Mouse (Mus musculus) MEL (cell line): ENCODE data around the gene Fam98c. TPM values are rescaled to one million over a fixed set of nuclear protein-coding genes. Genes with fewer than 3 reads are reported as not detected.

ENCODE experiments used
- DNase-seq: peaks from one replicate; pipeline ENCODE4 v3.0.0; 2011; ENCODE audit warnings: low read depth, low spot score
- H3K27ac ChIP-seq: 2 replicates; pipeline ENCODE4 v1.5.1; 2012; ENCODE audit warnings: low read depth, mild to moderate bottlenecking, control low read depth, low read length, moderate library complexity; ENCODE audit not compliant: control insufficient read depth
- H3K27me3 ChIP-seq, 2 experiments: fragments of 150-350 bp in 1 of 2; sonication (generic) in 1 of 2; 2 replicates each; pipeline ENCODE4 v1.6.1; 2012; ENCODE audit warnings: low read length in 2 of 2, mild to moderate bottlenecking in 2 of 2, improper control_type of control experiment in 1 of 2, moderate library complexity in 1 of 2; ENCODE audit not compliant: insufficient read depth in 2 of 2, control insufficient read depth in 1 of 2
- H3K36me3 ChIP-seq, 2 experiments: 2 replicates each; pipeline ENCODE4 v1.6.1; 2012 to 2014; ENCODE audit warnings: low read length in 2 of 2, improper control_type of control experiment in 1 of 2, inconsistent platforms in 1 of 2, mild to moderate bottlenecking in 1 of 2; ENCODE audit not compliant: insufficient read depth in 2 of 2, control insufficient read depth in 1 of 2
- H3K4me1 ChIP-seq, 2 experiments: fragments of 150-350 bp in 1 of 2; sonication (generic) in 1 of 2; 2 replicates each; pipeline ENCODE4 v1.6.1; 2012; ENCODE audit warnings: low read length in 2 of 2, improper control_type of control experiment in 1 of 2, mild to moderate bottlenecking in 1 of 2; ENCODE audit not compliant: insufficient read depth in 2 of 2, control insufficient read depth in 1 of 2
- H3K4me3 ChIP-seq, 2 experiments: fragments of 150-350 bp in 1 of 2; sonication (generic) in 1 of 2; 2 replicates each; pipeline ENCODE4 v1.5.1; 2012; ENCODE audit warnings: low read depth in 2 of 2, low read length in 2 of 2, mild to moderate bottlenecking in 2 of 2, moderate library complexity in 2 of 2, control low read depth in 1 of 2, improper control_type of control experiment in 1 of 2; ENCODE audit not compliant: control insufficient read depth in 1 of 2, insufficient read depth in 1 of 2
- H3K79me2 ChIP-seq: 2 replicates; pipeline ENCODE4 v1.6.1; 2012; ENCODE audit warnings: mild to moderate bottlenecking, low read length, moderate library complexity; ENCODE audit not compliant: control insufficient read depth, poor library complexity, insufficient read depth
- H3K9ac ChIP-seq: 2 replicates; pipeline ENCODE4 v1.6.1; 2012; ENCODE audit warnings: low read depth, mild to moderate bottlenecking, control low read depth, low read length, moderate library complexity; ENCODE audit not compliant: control insufficient read depth, poor library complexity, severe bottlenecking
- H3K9me3 ChIP-seq: fragments of 150-350 bp; sonication (generic); replicated peaks from 2 replicates; pipeline ENCODE4 v1.6.1; 2012; ENCODE audit warnings: mild to moderate bottlenecking, low read length, improper control_type of control experiment, moderate library complexity; ENCODE audit not compliant: insufficient read depth
- CTCF ChIP-seq, 3 experiments: IDR thresholded peaks in 2 of 3; conservative IDR thresholded peaks in 1 of 3; 2 replicates each; pipeline ENCODE4 v1.5.1; 2011 to 2012; ENCODE audit warnings: low read length in 3 of 3, low read depth in 2 of 3, mild to moderate bottlenecking in 2 of 3, improper control_type of control experiment in 1 of 3, inconsistent platforms in 1 of 3, mixed read lengths in 1 of 3, moderate library complexity in 1 of 3; ENCODE audit not compliant: control insufficient read depth in 1 of 3, insufficient read depth in 1 of 3, poor library complexity in 1 of 3, severe bottlenecking in 1 of 3
- E2F4 ChIP-seq: IDR thresholded peaks from 2 replicates; pipeline ENCODE4 v1.6.1; 2011; ENCODE audit warnings: low read depth, low read length, improper control_type of control experiment, borderline replicate concordance
- ELF1 ChIP-seq: IDR thresholded peaks from 2 replicates; pipeline ENCODE4 v1.6.1; 2014; ENCODE audit warnings: low read depth, mild to moderate bottlenecking, inconsistent platforms, low read length, improper control_type of control experiment, moderate library complexity
- EP300 ChIP-seq, 2 experiments: IDR thresholded peaks; 2 replicates each; pipeline ENCODE4 v1.6.1; 2011; ENCODE audit warnings: improper control_type of control experiment in 2 of 2, low read length in 2 of 2, low read depth in 1 of 2, mild to moderate bottlenecking in 1 of 2
- ETS1 ChIP-seq: IDR thresholded peaks from 2 replicates; pipeline ENCODE4 v1.6.1; 2012; ENCODE audit warnings: low read depth, mild to moderate bottlenecking, inconsistent platforms, low read length, improper control_type of control experiment, moderate library complexity
- HCFC1 ChIP-seq: IDR thresholded peaks from 2 replicates; pipeline ENCODE4 v1.6.1; 2012; ENCODE audit warnings: low read depth, mild to moderate bottlenecking, inconsistent platforms, low read length, improper control_type of control experiment, moderate library complexity
- JUND ChIP-seq: IDR thresholded peaks from 2 replicates; pipeline ENCODE4 v1.6.1; 2011; ENCODE audit warnings: low read depth, mild to moderate bottlenecking, improper control_type of control experiment, low read length
- KAT2A ChIP-seq: conservative IDR thresholded peaks from 2 replicates; pipeline ENCODE4 v1.6.1; 2012; ENCODE audit warnings: low read depth, low read length, improper control_type of control experiment, inconsistent platforms
- MAFK ChIP-seq: IDR thresholded peaks from 2 replicates; pipeline ENCODE4 v1.6.1; 2011; ENCODE audit warnings: low read depth, mild to moderate bottlenecking, low read length, improper control_type of control experiment, borderline replicate concordance
- MAX ChIP-seq: IDR thresholded peaks from 2 replicates; pipeline ENCODE4 v1.6.1; 2011; ENCODE audit warnings: low read length, improper control_type of control experiment
- MEF2A ChIP-seq: IDR thresholded peaks from 2 replicates; pipeline ENCODE4 v1.6.1; 2014; ENCODE audit warnings: low read depth, mild to moderate bottlenecking, inconsistent platforms, low read length, improper control_type of control experiment; ENCODE audit not compliant: poor library complexity, insufficient replicate concordance, severe bottlenecking; ENCODE audit errors: extremely low read depth
- MXI1 ChIP-seq: IDR thresholded peaks from 2 replicates; pipeline ENCODE4 v1.6.1; 2011; ENCODE audit warnings: mild to moderate bottlenecking, low read depth, low read length, improper control_type of control experiment
- MYB ChIP-seq: IDR thresholded peaks from 2 replicates; pipeline ENCODE4 v1.6.1; 2011; ENCODE audit warnings: mild to moderate bottlenecking, low read depth, low read length, improper control_type of control experiment
- MYC ChIP-seq: IDR thresholded peaks from 2 replicates; pipeline ENCODE4 v1.6.1; 2011; ENCODE audit warnings: low read depth, mild to moderate bottlenecking, low read length, improper control_type of control experiment, moderate library complexity
- NELFE ChIP-seq: IDR thresholded peaks from 2 replicates; pipeline ENCODE4 v1.6.1; 2011; ENCODE audit warnings: low read depth, low read length, improper control_type of control experiment
- NRF1 ChIP-seq: IDR thresholded peaks from 2 replicates; pipeline ENCODE4 v1.6.1; 2014; ENCODE audit warnings: low read depth, mild to moderate bottlenecking, inconsistent platforms, low read length, improper control_type of control experiment, moderate library complexity; ENCODE audit not compliant: poor library complexity, insufficient read depth, severe bottlenecking
- POLR2A ChIP-seq, 2 experiments: IDR thresholded peaks; 2 replicates each; pipeline ENCODE4 v1.6.1; 2011 to 2012; ENCODE audit warnings: low read length in 2 of 2, mild to moderate bottlenecking in 2 of 2, control low read depth in 1 of 2, improper control_type of control experiment in 1 of 2, low read depth in 1 of 2, moderate library complexity in 1 of 2; ENCODE audit not compliant: control insufficient read depth in 1 of 2, insufficient read depth in 1 of 2, poor library complexity in 1 of 2
- POLR2AphosphoS2 ChIP-seq: IDR thresholded peaks from 2 replicates; pipeline ENCODE4 v1.6.1; 2011; ENCODE audit warnings: low read length, improper control_type of control experiment
- POLR2AphosphoS5 ChIP-seq: IDR thresholded peaks from 2 replicates; pipeline ENCODE4 v1.6.1; 2012; ENCODE audit warnings: low read depth, borderline replicate concordance, mild to moderate bottlenecking, inconsistent platforms, low read length, moderate library complexity, mixed read lengths
- RAD21 ChIP-seq: IDR thresholded peaks from 2 replicates; pipeline ENCODE4 v1.6.1; 2011; ENCODE audit warnings: mild to moderate bottlenecking, low read depth, low read length, improper control_type of control experiment
- RCOR1 ChIP-seq: IDR thresholded peaks from 2 replicates; pipeline ENCODE4 v1.6.1; 2012; ENCODE audit warnings: low read depth, mild to moderate bottlenecking, inconsistent platforms, low read length, improper control_type of control experiment
- SIN3A ChIP-seq: IDR thresholded peaks from 2 replicates; pipeline ENCODE4 v1.6.1; 2012; ENCODE audit warnings: low read length, improper control_type of control experiment, inconsistent platforms
- SMC3 ChIP-seq: IDR thresholded peaks from 2 replicates; pipeline ENCODE4 v1.6.1; 2011; ENCODE audit warnings: low read depth, low read length, improper control_type of control experiment
- TAL1 ChIP-seq: IDR thresholded peaks from 2 replicates; pipeline ENCODE4 v1.6.1; 2012; ENCODE audit warnings: mild to moderate bottlenecking, inconsistent platforms, low read length, moderate library complexity, mixed read lengths
- TBP ChIP-seq: IDR thresholded peaks from 2 replicates; pipeline ENCODE4 v1.8.0; 2011; ENCODE audit warnings: low read depth, low read length, improper control_type of control experiment
- TCF12 ChIP-seq: IDR thresholded peaks from 2 replicates; pipeline ENCODE4 v1.6.1; 2014; ENCODE audit warnings: low read depth, mild to moderate bottlenecking, inconsistent platforms, low read length, improper control_type of control experiment, moderate library complexity
- UBTF ChIP-seq: IDR thresholded peaks from 2 replicates; pipeline ENCODE4 v1.6.1; 2012; ENCODE audit warnings: low read depth, mild to moderate bottlenecking, inconsistent platforms, low read length, improper control_type of control experiment, moderate library complexity, borderline replicate concordance; ENCODE audit not compliant: insufficient read depth
- USF1 ChIP-seq: IDR thresholded peaks from 2 replicates; pipeline ENCODE4 v1.6.1; 2014; ENCODE audit warnings: low read depth, mild to moderate bottlenecking, inconsistent platforms, low read length, improper control_type of control experiment, moderate library complexity
- USF2 ChIP-seq, 2 experiments: IDR thresholded peaks; 2 replicates each; pipeline ENCODE4 v1.6.1; 2011 to 2012; ENCODE audit warnings: improper control_type of control experiment in 2 of 2, low read length in 2 of 2, borderline replicate concordance in 1 of 2, inconsistent platforms in 1 of 2, low read depth in 1 of 2, mild to moderate bottlenecking in 1 of 2; ENCODE audit not compliant: insufficient read depth in 1 of 2
- ZC3H11A ChIP-seq: IDR thresholded peaks from 2 replicates; pipeline ENCODE4 v1.6.1; 2012; ENCODE audit warnings: low read depth, mild to moderate bottlenecking, inconsistent platforms, low read length, improper control_type of control experiment
- ZKSCAN1 ChIP-seq: IDR thresholded peaks from 2 replicates; pipeline ENCODE4 v1.6.1; 2012; ENCODE audit warnings: low read depth, mild to moderate bottlenecking, inconsistent platforms, low read length, improper control_type of control experiment, moderate library complexity
- ZMIZ1 ChIP-seq: IDR thresholded peaks from 2 replicates; pipeline ENCODE4 v1.6.1; 2012; ENCODE audit warnings: low read depth, mild to moderate bottlenecking, inconsistent platforms, low read length, improper control_type of control experiment, moderate library complexity
- ZNF384 ChIP-seq: IDR thresholded peaks from 2 replicates; pipeline ENCODE4 v1.6.1; 2012; ENCODE audit warnings: low read depth, mild to moderate bottlenecking, inconsistent platforms, low read length, improper control_type of control experiment
- polyA plus RNA-seq, 2 experiments: library from polyadenylated mRNA; stranded (reverse) in 1 of 2; unstranded in 1 of 2; fragments of >175 nt in 1 of 2; fragments of >200 nt in 1 of 2; gene quantifications; 2 replicates each; pipeline versions ENCODE4 v1.2.1 to v1.2.4; 2012; ENCODE audit warnings: low replicate concordance in 2 of 2, low read depth in 1 of 2; ENCODE audit not compliant: insufficient read length in 2 of 2, insufficient read depth in 1 of 2, missing spikeins in 1 of 2
- total RNA-seq: library from RNA; depleted of rRNA; stranded (reverse); fragments of 300-350 nt; gene quantifications from 2 replicates; pipeline ENCODE4 v1.2.3, GENCODE M21; 2012; rRNA removed

Fam98c gene
- total RNA-seq (11.2 and 14.3 TPM in 2 replicates), polyA plus RNA-seq (10 to 100 TPM in 1 of 2 experiments, not detected in 1; 32.0 TPM)

GRCm38 (mm10) chr7:29155838-29156782 lies at the start of gene Fam98c:
TSS of gene Fam98c (minus strand) at chr7:29156234.
- H3K27me3 ChIP-seq, result no peaks in the 10 kb centered on the region
- H3K79me2 ChIP-seq, result no peaks in the 10 kb centered on the region; the same call in 1 of the 2 replicates
- H3K36me3 ChIP-seq, result no peaks in the 10 kb centered on the region; a peak in 1 of 4 replicates
- no peaks in the 10 kb centered on the region for H3K9me3 ChIP-seq
- peak within 1 kb of the TSS; percentile 75 to 80 for H3K4me3 ChIP-seq
- peaks cover 0 to 11% of the 10 kb centered on the region in 2 experiments; a peak in 1 of 4 replicates for H3K4me1 ChIP-seq
- peak within 1 kb of the TSS; percentile 72 for H3K9ac ChIP-seq
- DNase-seq, result peak; percentile 95
- H3K27ac ChIP-seq, result peak within 1 kb of the TSS; percentile 8
- no peak for TF ChIP-seq ETS1
- peak; percentile 48 for TF ChIP-seq SIN3A
- peak; percentile 72 for TF ChIP-seq MXI1
- no peak for TF ChIP-seq ZKSCAN1
- TF ChIP-seq UBTF, result no peak
- TF ChIP-seq RAD21, result no peak
- TF ChIP-seq RCOR1, result peak; percentile 20; the same call in 1 of the 2 replicates
- TF ChIP-seq TAL1, result no peak
- TF ChIP-seq CTCF (IDR thresholded peaks at IDR 0.05 in 2 of 3, conservative IDR thresholded peaks at IDR 0.05 in 1 of 3; ENCODE audit: control insufficient read depth in 1 of 3, insufficient read depth in 1 of 3, low read depth in 2 of 3, low read length in 3 of 3, poor library complexity in 1 of 3, severe bottlenecking in 1 of 3), result peak in 1 of 3 experiments; percentile 15; a peak in 1 of 6 replicates
- 0 out of 2 replicates have a peak, but pooled peaks have one; percentile 48 for TF ChIP-seq HCFC1
- TF ChIP-seq SMC3, result no peak
- TF ChIP-seq KAT2A, result no peak
- no peak for TF ChIP-seq EP300 (IDR thresholded peaks at IDR 0.05; ENCODE audit: low read depth in 1 of 2, low read length in 2 of 2)
- TF ChIP-seq MAFK, result no peak
- TF ChIP-seq ELF1, result no peak
- TF ChIP-seq POLR2AphosphoS2, result no peak
- TF ChIP-seq MYB, result no peak
- TF ChIP-seq MEF2A, result no peak
- TF ChIP-seq ZNF384, result 0 out of 2 replicates have a peak, but pooled peaks have one; percentile 21
- TF ChIP-seq NELFE, result peak; percentile 58; the same call in 1 of the 2 replicates
- TF ChIP-seq USF2 (IDR thresholded peaks at IDR 0.05; ENCODE audit: borderline replicate concordance in 1 of 2, insufficient read depth in 1 of 2, low read depth in 1 of 2, low read length in 2 of 2), result no peak
- TF ChIP-seq TBP, result no peak
- no peak for TF ChIP-seq ZC3H11A
- no peak for TF ChIP-seq JUND
- TF ChIP-seq E2F4, result no peak
- TF ChIP-seq NRF1, result peak; percentile 47; the same call in 1 of the 2 replicates
- peak; percentile 48 to 67; a peak in 2 of 4 replicates for TF ChIP-seq POLR2A (IDR thresholded peaks at IDR 0.05; ENCODE audit: control insufficient read depth in 1 of 2, insufficient read depth in 1 of 2, low read depth in 1 of 2, low read length in 2 of 2, poor library complexity in 1 of 2)
- peak; percentile 73 for TF ChIP-seq MAX
- 0 out of 2 replicates have a peak, but pooled peaks have one; percentile 49 for TF ChIP-seq MYC
- no peak for TF ChIP-seq ZMIZ1
- peak; percentile 39; the same call in 1 of the 2 replicates for TF ChIP-seq USF1
- no peak for TF ChIP-seq POLR2AphosphoS5
- no peak for TF ChIP-seq TCF12
